Mouse (Mus musculus): ENCODE measurements around the gene 2610528A11Rik.

GRCm38 (mm10) chr14:37136110-37136509, 22.3 kb upstream of the 2610528A11Rik start:
- no peak for TF ChIP-seq CTCF (IDR thresholded peaks at IDR 0.05; ENCODE audit: control insufficient read depth, insufficient read depth, insufficient read length)
- TF ChIP-seq MYOD1 (IDR thresholded peaks at IDR 0.05; ENCODE audit: control insufficient read depth, insufficient read length, low read depth) = no peak
- TF ChIP-seq MYOG (IDR thresholded peaks at IDR 0.05; ENCODE audit: control insufficient read depth, extremely low read depth, insufficient read length) = no peak

Data from C2C12 (cell line).